Mouse (Mus musculus) ES-Bruce4 (cell line): Measurements from ENCODE around the gene Gm3238.

ENCODE experiments used
- EP300 ChIP-seq: IDR thresholded peaks from 2 replicates; pipeline ENCODE4 v1.6.1; 2011; ENCODE audit warnings: low read depth, low read length; ENCODE audit not compliant: insufficient read depth
- POLR2A ChIP-seq: IDR thresholded peaks from one replicate; pipeline ENCODE4 v1.8.1; 2011; ENCODE audit warnings: low read length; ENCODE audit not compliant: insufficient read depth

DNA sequence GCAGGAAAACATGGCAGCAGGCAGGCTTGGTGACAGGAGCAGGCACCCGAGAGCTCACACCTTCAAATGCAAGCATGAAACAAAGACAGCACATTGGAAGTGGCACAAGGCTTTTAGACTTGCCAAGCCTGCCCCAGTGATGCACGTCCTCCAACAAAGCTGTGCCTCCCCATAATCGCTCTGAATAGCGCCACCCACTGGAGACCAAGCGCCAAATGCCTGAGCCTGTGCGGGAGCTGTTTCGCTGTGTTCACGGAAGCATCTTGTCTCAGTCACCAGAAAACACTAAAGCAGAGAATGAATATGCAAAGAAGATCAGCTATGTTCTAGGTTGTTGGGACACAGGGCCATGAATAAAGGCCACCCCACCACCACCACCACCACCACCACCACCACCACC, 46.3 kb downstream of the Gm3238 start:
- TF ChIP-seq POLR2A (no peak), EP300 (no peak)
